Mouse (Mus musculus) spleen, adult 18-20 months (tissue): ENCODE measurements around the gene C1qtnf3.

ENCODE experiments used
- DNase-seq, 2 experiments: peaks; one replicate each; pipeline ENCODE4 v3.0.0; 2022; ENCODE audit warnings: mixed read lengths in 2 of 2

The C1qtnf3 gene

DNA sequence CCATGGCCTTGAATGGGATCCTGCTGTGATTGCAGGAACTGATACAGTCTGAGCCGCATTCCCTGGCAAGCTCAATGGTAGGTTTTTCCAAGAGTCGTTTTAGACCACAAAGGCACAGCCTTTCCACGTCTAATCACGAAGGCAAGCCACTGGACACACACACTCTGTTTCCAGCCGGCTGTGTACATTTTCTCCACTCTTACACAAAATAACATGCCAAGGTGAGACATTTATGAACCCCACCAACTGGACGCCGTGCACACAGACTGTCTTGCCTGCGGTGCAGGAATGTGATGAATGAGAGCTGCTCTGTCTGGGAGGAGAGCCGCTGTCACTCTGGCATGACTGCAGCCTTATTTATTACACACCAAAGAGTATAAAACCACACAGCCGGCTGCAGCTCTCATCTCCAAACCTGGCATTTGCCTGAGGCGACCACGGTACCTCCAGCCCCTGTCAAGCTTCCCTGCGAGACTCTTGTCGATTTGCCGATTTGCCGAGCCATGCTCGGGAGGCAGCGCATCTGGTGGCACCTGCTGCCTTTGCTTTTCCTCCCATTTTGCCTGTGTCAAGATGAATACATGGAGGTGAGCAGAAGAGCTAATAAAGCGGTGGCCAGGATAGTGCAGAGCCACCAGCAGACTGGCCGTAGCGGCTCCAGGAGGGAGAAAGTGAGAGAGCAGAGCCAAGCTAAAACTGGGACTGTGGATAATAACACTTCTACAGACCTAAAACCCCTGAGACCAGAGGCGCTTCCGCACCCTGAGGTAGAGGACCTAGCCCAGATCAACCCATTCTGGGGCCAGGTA, at the start of gene C1qtnf3:
C1qtnf3 (plus strand) TSS at position 382 of the 809 bp plus-strand sequence.
- no peak for DNase-seq

- DNase-seq, result no peak
These were observed 49.8 kb upstream of the C1qtnf3 start for GRCm38 (mm10) chr15:10902360-10902759.

DNA sequence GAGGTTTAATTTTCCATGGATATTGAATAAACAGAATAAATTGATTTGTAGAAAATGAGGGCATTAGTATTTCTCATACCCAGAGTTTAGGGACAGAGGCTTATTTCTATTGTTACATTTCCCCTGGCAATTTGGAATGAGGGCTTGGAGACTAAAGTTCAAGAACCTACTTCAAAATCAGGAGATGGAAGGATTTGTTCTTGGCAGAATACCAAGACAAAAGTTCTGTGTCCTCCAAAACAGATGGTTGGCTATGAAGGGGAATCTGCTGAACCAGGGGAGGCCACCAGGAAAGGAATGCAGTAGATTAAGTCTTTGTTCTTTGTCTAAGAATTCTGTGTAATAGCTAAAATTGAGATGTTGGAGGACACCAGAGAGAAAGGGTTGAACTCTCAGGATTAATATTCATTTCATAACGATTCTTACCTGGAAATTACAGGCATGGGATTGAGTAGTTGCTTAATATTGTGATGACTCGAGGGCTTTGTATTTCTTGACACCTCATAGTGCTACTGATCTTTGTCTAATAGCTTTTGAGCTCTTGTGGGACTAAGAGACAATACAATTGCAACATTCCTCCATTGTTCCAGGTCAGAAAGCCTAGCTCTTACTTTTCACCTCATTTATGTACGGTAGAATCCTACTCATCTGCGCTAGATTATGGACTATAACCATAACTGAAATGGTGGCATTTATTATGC, 35.4 kb upstream of the C1qtnf3 start:
- no peak for DNase-seq

DNA sequence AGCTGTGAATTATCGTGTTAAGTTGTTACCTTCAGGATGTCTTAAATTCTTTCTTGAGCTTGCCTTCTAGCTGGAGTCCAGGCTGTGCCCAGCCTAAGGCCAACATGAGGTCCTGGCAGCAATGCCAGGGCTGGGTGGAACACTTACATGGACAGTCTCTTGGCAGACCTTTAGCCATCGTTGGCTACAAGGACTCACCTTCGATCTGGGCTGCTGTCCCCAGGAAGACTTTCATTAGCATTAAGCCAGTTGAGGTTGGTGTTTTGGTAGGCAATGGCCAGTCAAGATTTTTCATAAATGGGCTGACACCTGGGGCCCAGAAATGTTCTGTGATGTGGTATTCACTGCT, 34.8 kb upstream of the C1qtnf3 start:
- no peak for DNase-seq

DNA sequence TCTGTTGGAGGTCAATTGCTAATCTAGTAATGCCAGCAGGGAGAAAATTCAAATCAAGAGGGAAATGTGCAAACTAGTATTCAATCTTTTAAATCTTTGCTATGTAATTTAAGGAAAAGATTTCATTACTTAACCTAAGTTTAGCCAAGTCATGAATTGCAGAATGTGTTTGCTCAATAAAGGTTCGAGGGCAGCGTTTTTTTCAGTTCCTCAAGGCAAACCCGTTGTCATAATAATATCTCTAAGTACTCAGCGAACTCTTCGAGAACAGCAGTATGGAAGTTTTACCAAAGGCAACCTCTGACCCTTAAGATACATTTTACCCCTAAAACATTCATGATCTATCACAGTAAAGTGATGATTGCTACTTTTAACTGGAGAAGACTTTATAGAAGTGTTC, 31.9 kb upstream of the C1qtnf3 start:
- DNase-seq, result no peak

DNA sequence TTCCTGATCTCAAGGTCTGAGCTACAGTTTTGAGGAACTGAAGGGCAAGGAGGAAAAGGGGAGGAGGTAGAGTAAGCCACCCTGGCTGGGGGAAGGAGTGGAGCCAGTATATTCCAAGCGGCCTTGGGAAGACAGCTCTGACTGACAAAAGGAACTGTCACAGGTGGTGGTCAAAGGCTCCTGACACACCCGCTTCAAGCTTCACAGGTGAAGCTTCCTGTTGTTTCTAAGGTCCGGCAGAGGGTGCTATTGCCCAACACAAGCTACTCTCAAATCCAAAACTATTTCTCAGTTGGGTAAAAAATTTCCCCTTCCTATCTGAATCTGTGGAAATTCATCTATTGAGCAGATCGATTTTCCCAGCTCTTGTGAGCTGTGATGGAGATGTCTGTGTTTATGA, 31.1 kb upstream of the C1qtnf3 start:
- no peak for DNase-seq

GRCm38 (mm10) chr15:10922061-10922460, 30.1 kb upstream of the C1qtnf3 start:
- DNase-seq, result no peak

DNA sequence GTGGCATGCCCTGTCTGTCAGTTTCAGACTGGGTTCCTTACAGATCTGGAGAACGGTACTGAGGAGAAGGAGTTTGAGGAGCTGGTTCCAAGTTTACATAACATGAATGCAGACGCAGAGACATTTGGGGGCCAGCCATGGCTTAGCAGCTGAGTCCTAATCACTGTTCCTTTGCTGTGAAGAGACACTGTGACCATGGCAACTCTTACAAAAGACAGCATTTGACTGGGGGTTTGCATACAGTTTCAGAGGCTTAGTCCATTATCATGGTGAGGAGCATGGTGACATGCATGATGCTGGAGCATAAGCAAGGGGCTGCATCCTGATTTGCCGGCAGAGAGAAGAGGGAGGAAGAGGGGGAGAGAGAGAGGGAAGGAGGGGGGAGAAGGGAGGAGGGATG, 29.6 kb upstream of the C1qtnf3 start:
- DNase-seq, result no peak

- no peak for DNase-seq
These were observed 28.8 kb upstream of the C1qtnf3 start for GRCm38 (mm10) chr15:10923076-10923995.

GRCm38 (mm10) chr15:10927325-10927724, 24.8 kb upstream of the C1qtnf3 start:
- DNase-seq, result no peak

- no peak for DNase-seq
These were observed 23.4 kb upstream of the C1qtnf3 start for GRCm38 (mm10) chr15:10928633-10929270.

GRCm38 (mm10) chr15:10933930-10934329, 18.2 kb upstream of the C1qtnf3 start:
- no peak for DNase-seq

DNA sequence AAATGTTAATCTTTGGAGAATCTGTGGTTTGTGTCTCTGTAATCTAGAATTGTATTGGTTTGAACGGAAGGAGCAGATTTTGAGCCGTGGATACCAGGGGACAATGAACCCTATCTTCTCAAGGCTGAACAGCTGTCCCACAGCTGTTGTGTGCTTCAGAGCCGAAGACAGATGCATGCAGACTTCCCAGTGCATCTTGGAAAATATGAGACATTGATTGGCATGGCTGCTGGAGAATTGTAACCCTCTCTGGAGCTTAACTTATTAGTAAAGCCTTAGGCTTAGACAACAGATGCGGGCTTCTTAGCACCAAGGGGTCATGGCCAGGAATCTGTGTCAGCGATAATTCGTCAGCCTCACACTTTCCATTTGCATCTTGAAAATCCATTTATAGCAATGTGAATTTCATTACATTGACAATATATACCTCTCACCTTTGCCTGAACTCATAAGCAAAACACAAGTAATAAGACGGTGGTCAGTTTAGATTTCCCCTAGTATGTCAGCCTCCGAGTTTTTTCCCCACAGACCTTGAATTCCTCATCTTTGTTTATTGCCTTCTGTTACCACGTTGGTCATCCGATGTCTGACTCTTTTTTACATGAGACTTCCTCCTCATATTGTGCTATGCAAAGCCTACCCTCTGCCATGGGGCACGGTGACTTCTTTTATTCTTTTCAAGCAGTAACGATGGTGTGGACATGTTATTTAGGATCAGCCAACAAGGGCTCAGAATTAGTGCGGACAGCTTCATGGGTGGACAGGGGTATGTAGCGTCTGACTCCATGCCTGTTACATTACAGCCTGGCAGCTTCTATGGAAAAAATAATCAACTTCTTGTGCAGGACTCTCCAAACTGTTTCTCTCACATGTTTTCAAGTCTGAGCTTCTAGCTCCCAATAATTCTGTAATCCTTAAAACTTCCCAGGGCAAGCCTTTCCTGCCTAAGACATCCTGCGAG, 11.7 kb upstream of the C1qtnf3 start:
- DNase-seq, result no peak

DNA sequence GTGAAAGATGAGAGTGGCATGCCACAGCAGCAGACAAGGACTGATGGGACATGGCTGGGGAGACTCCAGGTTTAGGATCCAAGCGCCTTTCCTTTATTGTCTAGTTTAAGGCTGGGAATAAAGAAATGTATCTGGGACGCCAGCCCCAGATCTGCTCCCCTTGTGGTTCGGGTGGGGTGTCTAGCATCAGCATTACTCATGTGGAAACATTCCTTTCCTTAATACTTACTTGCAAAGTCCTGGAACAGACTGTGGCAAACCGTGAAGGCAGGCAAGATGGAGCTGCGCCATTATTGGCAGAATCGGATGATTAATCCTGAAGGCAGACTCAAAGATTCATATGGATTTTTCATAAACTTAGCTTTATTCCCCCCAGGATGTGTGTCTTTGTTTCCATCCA, 10.2 kb upstream of the C1qtnf3 start:
- no peak for DNase-seq

DNA sequence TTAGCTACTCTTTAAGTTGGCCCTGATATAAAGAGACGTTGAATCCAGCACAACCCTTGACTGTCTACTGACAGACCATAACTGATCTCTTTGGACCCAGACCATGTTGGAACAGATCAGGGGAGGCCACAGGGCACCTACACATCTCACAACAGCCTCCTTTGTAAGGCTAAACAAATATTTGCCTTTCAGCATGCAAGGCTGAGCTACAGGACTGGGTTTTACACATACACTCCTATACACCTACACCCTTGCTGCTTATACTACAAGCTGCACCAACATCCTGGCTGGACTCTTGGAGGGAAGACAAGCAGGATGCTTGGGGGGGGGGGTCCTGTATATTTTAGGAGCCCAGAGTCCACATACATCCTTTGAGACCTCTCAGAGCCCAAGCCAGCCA, 4.3 kb upstream of the C1qtnf3 start:
- DNase-seq, result no peak

GRCm38 (mm10) chr15:10952760-10953305, 701 bp downstream of the C1qtnf3 start:
- DNase-seq, result no peak

DNA sequence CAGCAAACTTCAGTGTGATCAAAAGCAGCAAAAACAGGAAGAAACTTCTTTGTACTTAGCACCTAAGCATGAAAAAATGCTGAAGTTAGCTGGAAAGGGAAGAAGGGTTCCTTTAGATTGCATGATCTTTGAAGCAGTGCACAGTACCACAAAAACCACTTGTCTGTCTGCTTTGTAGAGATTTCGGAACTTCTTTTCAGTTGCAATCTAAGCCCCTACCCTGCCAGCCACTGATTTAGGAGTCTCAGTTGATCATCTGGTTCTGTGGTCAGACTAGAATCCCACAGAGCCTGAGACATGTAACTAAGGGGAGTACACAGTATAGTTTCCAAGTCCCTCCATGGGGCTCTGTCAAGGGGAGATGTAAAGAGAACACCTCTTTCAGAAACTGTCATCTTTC, 1.3 kb downstream of the C1qtnf3 start:
- DNase-seq, result no peak

- DNase-seq, result no peak
These were observed 2.4 kb downstream of the C1qtnf3 start for GRCm38 (mm10) chr15:10954381-10955016.

DNA sequence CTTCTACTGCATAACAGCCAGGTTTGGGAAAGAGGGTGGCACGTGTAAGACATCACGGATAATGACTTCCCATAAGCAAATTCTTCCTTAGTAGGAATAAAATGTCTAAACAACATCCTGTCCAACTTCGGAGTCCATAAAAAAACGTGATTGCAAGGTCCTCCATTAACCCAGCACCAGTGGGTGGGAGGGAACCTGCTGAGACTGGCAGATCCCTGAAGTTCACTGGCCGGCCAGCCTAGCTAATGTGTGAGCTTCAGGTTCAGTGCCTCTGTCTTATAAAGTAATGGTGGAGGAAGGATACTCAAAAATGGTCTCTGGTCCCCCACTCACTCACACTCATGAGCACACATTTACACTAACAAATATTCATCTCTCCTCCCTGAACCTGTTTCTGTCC, 3.0 kb downstream of the C1qtnf3 start:
- no peak for DNase-seq

DNA sequence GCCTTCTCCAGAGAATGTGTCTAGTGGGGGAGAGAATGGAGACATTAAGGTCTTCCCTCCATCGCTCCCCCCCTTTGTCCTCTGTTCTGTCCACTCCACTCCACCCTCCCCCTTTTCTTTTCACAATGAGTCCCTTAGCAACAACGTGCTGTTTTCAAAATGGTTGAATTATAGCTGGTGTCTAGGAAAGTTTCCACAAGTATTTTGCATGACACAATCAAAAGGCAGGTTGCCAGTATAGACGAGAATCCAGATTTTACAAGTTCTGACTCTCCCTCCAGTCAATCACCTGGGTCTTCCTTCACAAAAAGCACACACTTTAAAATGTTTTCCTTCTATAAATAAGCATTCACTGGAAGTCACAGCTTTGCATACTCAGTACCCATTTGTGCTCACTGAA, 4.6 kb downstream of the C1qtnf3 start:
- DNase-seq, result no peak
